Mouse (Mus musculus) cerebellum, adult 8-10 months (tissue): Measurements from ENCODE around the gene Eps8l1.
"Not testable (repeated sequence)": the region's sequence is repeated elsewhere in the genome, so short reads cannot be mapped to it uniquely, and the experiment has no call there.

ENCODE experiments used
- DNase-seq: peaks from one replicate; pipeline ENCODE4 v3.0.0; 2022

Eps8l1 gene

GRCm38 (mm10) chr7:4460576-4461434, at the start of gene Eps8l1:
Gene Eps8l1 (plus strand): TSS chr7:4460674.
- no peak for DNase-seq

GRCm38 (mm10) chr7:4412406-4412805, 48.1 kb upstream of the Eps8l1 start:
- DNase-seq: not testable (repeated sequence)

- DNase-seq: no peak
These were observed 40.8 kb upstream of the Eps8l1 start for GRCm38 (mm10) chr7:4419681-4420080.

GRCm38 (mm10) chr7:4420230-4420629, 40.2 kb upstream of the Eps8l1 start:
- DNase-seq: no peak

- DNase-seq: peak; percentile 83
These were observed 33.1 kb upstream of the Eps8l1 start for GRCm38 (mm10) chr7:4427161-4427912.

GRCm38 (mm10) chr7:4430246-4430844, 30.1 kb upstream of the Eps8l1 start:
- DNase-seq: no peak

- peak; percentile 30 for DNase-seq
These were observed 28.9 kb upstream of the Eps8l1 start for GRCm38 (mm10) chr7:4431548-4431947.

- no peak for DNase-seq
These were observed 28.4 kb upstream of the Eps8l1 start for GRCm38 (mm10) chr7:4432026-4432425.

- no peak for DNase-seq
These were observed 22.8 kb upstream of the Eps8l1 start for GRCm38 (mm10) chr7:4437721-4438120.

GRCm38 (mm10) chr7:4440549-4440948, 19.9 kb upstream of the Eps8l1 start:
- no peak for DNase-seq

GRCm38 (mm10) chr7:4445216-4445791, 15.2 kb upstream of the Eps8l1 start, which contains the start of gene Rdh13:
Gene Rdh13 (minus strand): TSS chr7:4445649.
- peak; percentile 89 for DNase-seq

- DNase-seq: peak; percentile 26
These were observed 13.3 kb upstream of the Eps8l1 start for GRCm38 (mm10) chr7:4447138-4447537.

GRCm38 (mm10) chr7:4448439-4448838, 12.0 kb upstream of the Eps8l1 start:
- DNase-seq: no peak

- no peak for DNase-seq
These were observed 11.3 kb upstream of the Eps8l1 start for GRCm38 (mm10) chr7:4449211-4449610.

GRCm38 (mm10) chr7:4452644-4453043, 7.8 kb upstream of the Eps8l1 start:
- DNase-seq: no peak

- no peak for DNase-seq
These were observed 3.8 kb downstream of the Eps8l1 start for GRCm38 (mm10) chr7:4464194-4464824.

GRCm38 (mm10) chr7:4467801-4468200, 7.3 kb downstream of the Eps8l1 start:
- no peak for DNase-seq

- no peak for DNase-seq
These were observed 10.1 kb downstream of the Eps8l1 start for GRCm38 (mm10) chr7:4470275-4471178.

- DNase-seq: peak; percentile 59
These were observed 10.7 kb downstream of the Eps8l1 start for GRCm38 (mm10) chr7:4471179-4471555.

GRCm38 (mm10) chr7:4473940-4474339, 13.5 kb downstream of the Eps8l1 start:
- DNase-seq: no peak

- peak; percentile 62 for DNase-seq
These were observed 17.7 kb downstream of the Eps8l1 start for GRCm38 (mm10) chr7:4478021-4478795.
